Mouse (Mus musculus): ENCODE measurements around the gene Osbpl10. TPM values are rescaled to one million over a fixed set of nuclear protein-coding genes. Genes with fewer than 3 reads are reported as not detected.

Osbpl10 gene
- polyA plus RNA-seq, 1 experiment, result 1.7 TPM

- H3K79me2 ChIP-seq (ENCODE audit: control insufficient read depth, insufficient read depth), result peaks cover 28% of the 10 kb centered on the region
- H3ac ChIP-seq (ENCODE audit: control insufficient read depth, insufficient read length), result no peak overlapping the region
- peaks cover 5% of the 10 kb centered on the region for H3K36me3 ChIP-seq (ENCODE audit: control insufficient read depth, insufficient read depth)
- no peak overlapping the region for H3K4me2 ChIP-seq (ENCODE audit: low read depth)
- H3K4me3 ChIP-seq, result no peak overlapping the region
- TF ChIP-seq E2F4 (IDR thresholded peaks at IDR 0.05; ENCODE audit: insufficient read depth) (no peak), SRF (IDR thresholded peaks at IDR 0.05; ENCODE audit: control insufficient read depth, insufficient read length, low read depth) (no peak), REST (IDR thresholded peaks at IDR 0.05; ENCODE audit: insufficient read depth, insufficient read length) (no peak), CEBPB (IDR thresholded peaks at IDR 0.05; ENCODE audit: insufficient read depth, poor library complexity, severe bottlenecking) (no peak), MYOG (IDR thresholded peaks at IDR 0.05; ENCODE audit: control insufficient read depth in 1 of 3, insufficient read depth in 1 of 3, insufficient read length in 2 of 3, low read depth in 2 of 3) (no peak), TCF3 (IDR thresholded peaks at IDR 0.05; ENCODE audit: insufficient read length, low read depth) (no peak)
- H3K27me3 ChIP-seq (ENCODE audit: control insufficient read depth, insufficient read depth, insufficient read length), result no peaks in the 10 kb centered on the region
Measured at GRCm38 (mm10) chr9:115273095-115273649, 294.8 kb downstream of the Osbpl10 start.

DNA sequence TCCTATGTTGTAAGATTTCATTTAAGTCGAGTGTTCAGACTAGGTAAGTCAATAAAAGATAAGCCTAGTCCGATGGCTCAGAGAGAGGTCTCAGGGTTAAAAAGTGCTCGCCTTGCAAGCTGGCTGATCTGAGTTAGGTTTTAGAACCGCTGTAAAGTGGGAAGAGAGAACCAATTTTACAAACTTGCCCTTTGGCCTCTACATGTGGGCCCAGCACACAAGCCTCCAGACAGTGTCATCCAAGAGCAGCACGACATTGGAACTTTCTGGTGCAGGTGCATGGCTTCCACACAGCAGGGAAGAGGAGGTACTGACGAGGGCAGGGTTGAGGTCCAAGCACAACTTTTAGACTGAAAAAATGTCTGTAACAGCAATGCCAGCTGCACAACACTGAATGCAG, 296.4 kb downstream of the Osbpl10 start:
- Histone ChIP-seq H3K79me2 (ENCODE audit: control insufficient read depth, insufficient read depth) (peaks cover 21% of the 10 kb centered on the region), H3K36me3 (ENCODE audit: control insufficient read depth, insufficient read depth) (peaks cover 5% of the 10 kb centered on the region)

GRCm38 (mm10) chr9:115278641-115279040, 300.3 kb downstream of the Osbpl10 start:
- Histone ChIP-seq H3ac (ENCODE audit: control insufficient read depth, insufficient read length) (no peak overlapping the region), H3K79me2 (ENCODE audit: control insufficient read depth, insufficient read depth) (peaks cover 30% of the 10 kb centered on the region), H3K27me3 (ENCODE audit: control insufficient read depth, insufficient read depth, insufficient read length) (no peaks in the 10 kb centered on the region), H3K4me2 (ENCODE audit: low read depth) (no peak overlapping the region), H3K4me3 (no peak overlapping the region), H3K36me3 (ENCODE audit: control insufficient read depth, insufficient read depth) (peaks cover 5% of the 10 kb centered on the region)
- TF ChIP-seq MYOG (IDR thresholded peaks at IDR 0.05; ENCODE audit: control insufficient read depth in 1 of 3, insufficient read depth in 1 of 3, insufficient read length in 2 of 3, low read depth in 2 of 3), result no peak
- no peak for TF ChIP-seq E2F4 (IDR thresholded peaks at IDR 0.05; ENCODE audit: insufficient read depth)
- no peak for TF ChIP-seq TCF12 (IDR thresholded peaks at IDR 0.05; ENCODE audit: insufficient read depth, poor library complexity, severe bottlenecking)
- no peak for TF ChIP-seq REST (IDR thresholded peaks at IDR 0.05; ENCODE audit: insufficient read depth, insufficient read length)
- no peak for TF ChIP-seq USF1 (IDR thresholded peaks at IDR 0.05; ENCODE audit: low read depth)
- TF ChIP-seq TCF3 (IDR thresholded peaks at IDR 0.05; ENCODE audit: insufficient read length, low read depth), result no peak
- TF ChIP-seq POLR2AphosphoS2 (IDR thresholded peaks at IDR 0.05; ENCODE audit: insufficient read length, low read depth), result no peak

More for the DNA sequence above, 296.4 kb downstream of the Osbpl10 start:
- no peak overlapping the region for H3K4me2 ChIP-seq (ENCODE audit: low read depth)
- TF ChIP-seq MYOG (IDR thresholded peaks at IDR 0.05; ENCODE audit: control insufficient read depth in 1 of 3, insufficient read depth in 1 of 3, insufficient read length in 2 of 3, low read depth in 2 of 3), result no peak
- no peak for TF ChIP-seq MYOD1 (IDR thresholded peaks at IDR 0.05; ENCODE audit: control insufficient read depth in 1 of 3, insufficient read length in 2 of 3, low read depth in 2 of 3)
- no peak for TF ChIP-seq E2F4 (IDR thresholded peaks at IDR 0.05; ENCODE audit: insufficient read depth)
- TF ChIP-seq MAX (IDR thresholded peaks at IDR 0.05; ENCODE audit: low read depth), result no peak
- no peak for TF ChIP-seq POLR2A (IDR thresholded peaks at IDR 0.05; ENCODE audit: insufficient read length, low read depth)
- no peak for TF ChIP-seq SRF (IDR thresholded peaks at IDR 0.05; ENCODE audit: control insufficient read depth, insufficient read length, low read depth)
- TF ChIP-seq REST (IDR thresholded peaks at IDR 0.05; ENCODE audit: insufficient read depth, insufficient read length), result no peak
- no peak for TF ChIP-seq POLR2AphosphoS2 (IDR thresholded peaks at IDR 0.05; ENCODE audit: insufficient read length, low read depth)
- no peak for TF ChIP-seq TCF3 (IDR thresholded peaks at IDR 0.05; ENCODE audit: insufficient read length, low read depth)
- no peak for TF ChIP-seq USF1 (IDR thresholded peaks at IDR 0.05; ENCODE audit: low read depth)
- no peak for TF ChIP-seq CEBPB (IDR thresholded peaks at IDR 0.05; ENCODE audit: insufficient read depth, poor library complexity, severe bottlenecking)
- no peak for TF ChIP-seq TCF12 (IDR thresholded peaks at IDR 0.05; ENCODE audit: insufficient read depth, poor library complexity, severe bottlenecking)
- H3K4me3 ChIP-seq, result no peak overlapping the region
- H3K27me3 ChIP-seq (ENCODE audit: control insufficient read depth, insufficient read depth, insufficient read length), result no peaks in the 10 kb centered on the region
- no peak overlapping the region for H3ac ChIP-seq (ENCODE audit: control insufficient read depth, insufficient read length)

Other genes starting within 250 kb of the Osbpl10 start
- 14.3 TPM for gene Cmtm6, start 247.5 kb upstream of the Osbpl10 start, polyA plus RNA-seq (2012; fragmentation: generic; extraction: Trizol)
- gene Cmtm7, start 196.7 kb upstream of the Osbpl10 start, polyA plus RNA-seq (2012; fragmentation: generic; extraction: Trizol), result 38.1 TPM
- gene Cmtm8, start 134.4 kb upstream of the Osbpl10 start, polyA plus RNA-seq (2012; fragmentation: generic; extraction: Trizol), result not detected
- 19.5 TPM for gene Gpd1l, start 44.6 kb upstream of the Osbpl10 start, polyA plus RNA-seq (2012; fragmentation: generic; extraction: Trizol)
- gene Rps27rt, start 4.2 kb downstream of the Osbpl10 start, polyA plus RNA-seq (2012; fragmentation: generic; extraction: Trizol), result 223 TPM

Data from myocyte (in vitro differentiated cells).